Mouse (Mus musculus) kidney, adult 2 months (tissue): ENCODE measurements around the gene Scel.

ENCODE experiments used
- CTCF ChIP-seq: fragments of 200-500 bp; conservative IDR thresholded peaks from 2 replicates; pipeline ENCODE4 v1.5.1; 2011; ENCODE audit warnings: low read depth, mild to moderate bottlenecking, control low read depth, low read length, moderate library complexity, mixed read lengths; ENCODE audit not compliant: insufficient read depth, insufficient read length
- POLR2A ChIP-seq: fragments of 200-500 bp; IDR thresholded peaks from one replicate; pipeline ENCODE4 v1.6.1; 2011; ENCODE audit warnings: low read depth, low read length, control low read depth

DNA sequence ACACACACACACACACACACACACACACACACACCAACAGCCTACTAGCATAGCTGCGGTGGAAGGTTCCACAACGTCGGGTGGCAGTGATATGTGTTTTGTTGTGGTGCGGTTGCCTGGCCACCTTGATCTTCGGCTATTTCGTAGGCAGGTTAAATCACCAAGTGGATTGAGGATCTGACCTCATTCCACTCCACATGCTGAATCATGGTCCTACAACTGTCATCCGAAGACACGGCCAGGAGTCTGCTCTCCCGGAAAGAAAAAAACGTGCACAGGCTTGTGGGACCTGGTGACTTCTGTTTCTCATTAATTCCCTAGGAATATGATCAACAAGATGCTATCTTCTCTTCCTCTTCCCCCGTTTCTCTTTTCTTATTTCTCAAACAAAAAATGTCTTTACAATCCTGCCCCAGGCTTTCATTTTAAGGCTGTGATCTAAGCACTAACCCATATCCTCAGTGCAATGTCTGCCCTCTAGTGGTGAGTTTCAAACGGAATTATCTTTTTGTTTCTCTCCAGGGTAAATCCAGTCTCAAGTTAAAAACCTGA is 43.6 kb upstream of the Scel start:
- TF ChIP-seq POLR2A (no peak), CTCF (0 out of 2 replicates have a peak, but pooled peaks have one; percentile 0)
